Mouse (Mus musculus): ENCODE data around the gene Mcur1.

DNA sequence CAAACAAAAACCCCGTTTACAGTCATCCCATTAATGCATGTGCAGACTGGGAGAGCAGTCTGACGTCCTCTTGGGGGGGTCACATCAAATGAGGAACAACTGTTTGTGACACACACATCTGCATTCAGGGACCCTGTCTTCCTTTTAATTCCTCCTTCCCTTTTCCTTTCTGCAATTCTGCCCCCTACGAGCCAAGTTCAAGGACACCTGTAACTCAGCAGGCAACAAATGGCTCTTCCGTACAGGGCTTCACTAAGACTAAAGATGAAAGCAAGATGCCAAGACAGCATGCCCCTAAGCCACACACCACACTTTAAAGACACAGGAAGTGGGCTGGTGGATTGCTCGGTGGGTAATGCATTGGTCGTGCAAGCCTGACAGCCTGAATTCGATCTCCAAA, 10.1 kb downstream of the Mcur1 start:
- TF ChIP-seq CTCF (IDR thresholded peaks at IDR 0.05; ENCODE audit: insufficient read depth, low read depth, low read length) (no peak), POLR2A (IDR thresholded peaks at IDR 0.05; ENCODE audit: insufficient read depth, low read depth, low read length) (no peak)

Measured in olfactory bulb, adult 2 months (tissue).